Mouse (Mus musculus) heart, postnatal 14 days (tissue): ENCODE data around the gene Epha4. TPM values are rescaled to one million over a fixed set of nuclear protein-coding genes. Genes with fewer than 3 reads are reported as not detected.

Experiments used
- DNase-seq, 2 experiments: peaks; one replicate each; pipeline ENCODE4 v3.0.0; 2021 to 2022
- intact Hi-C: fragments of 180-260 bp; cut with DNase I; formaldehyde crosslinking; loops from one replicate; pipeline ENCODE4 v1.15.1; 2025
- total RNA-seq, 2 experiments: library from RNA; stranded (reverse); gene quantifications; 2 replicates each; pipeline ENCODE4 v1.2.3; 2021

Epha4 gene
- total RNA-seq, 2 experiments from 2014 or later: 15.2 to 18.1 TPM

DNA sequence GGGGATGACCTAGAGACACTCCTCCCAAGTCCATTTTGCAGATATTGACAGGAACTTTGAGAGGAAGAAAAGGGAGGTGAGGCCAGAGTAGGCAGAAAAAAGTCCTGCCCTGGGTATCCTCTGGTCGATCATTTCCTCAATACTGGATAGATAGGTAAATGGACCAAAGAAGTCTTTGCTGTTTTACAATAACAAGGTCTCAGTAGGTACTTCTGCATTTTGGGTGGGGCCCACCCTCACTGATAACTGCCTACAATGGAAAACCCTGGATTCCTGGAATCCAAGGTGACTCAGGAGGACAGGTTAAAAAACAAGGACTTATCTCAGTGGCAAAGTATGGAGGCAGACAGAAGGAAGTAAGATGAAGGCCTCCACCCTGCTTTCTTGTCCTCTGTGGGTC, 61.1 kb downstream of the Epha4 start:
- intact Hi-C loops: no loop called here
- no peak for DNase-seq

DNA sequence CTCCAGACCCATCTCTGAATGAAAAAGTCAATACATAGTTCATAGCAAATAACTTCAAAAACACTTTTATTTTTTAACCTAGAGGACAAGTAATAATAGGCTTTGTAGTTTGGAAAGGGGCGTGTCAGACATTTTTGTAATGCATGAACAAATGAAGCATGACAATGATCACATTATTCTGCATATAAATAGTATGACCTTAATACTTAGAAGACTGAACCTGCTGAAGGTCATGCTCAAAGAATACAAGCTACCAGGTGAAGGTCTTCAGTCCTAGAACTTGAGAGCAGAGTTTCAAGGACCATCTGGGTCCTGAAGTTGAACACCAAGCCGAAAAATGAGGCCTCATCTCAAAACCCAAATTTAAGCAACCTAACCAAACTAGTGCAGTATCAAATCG, 62.2 kb downstream of the Epha4 start:
- intact Hi-C loops: no loop called here

DNA sequence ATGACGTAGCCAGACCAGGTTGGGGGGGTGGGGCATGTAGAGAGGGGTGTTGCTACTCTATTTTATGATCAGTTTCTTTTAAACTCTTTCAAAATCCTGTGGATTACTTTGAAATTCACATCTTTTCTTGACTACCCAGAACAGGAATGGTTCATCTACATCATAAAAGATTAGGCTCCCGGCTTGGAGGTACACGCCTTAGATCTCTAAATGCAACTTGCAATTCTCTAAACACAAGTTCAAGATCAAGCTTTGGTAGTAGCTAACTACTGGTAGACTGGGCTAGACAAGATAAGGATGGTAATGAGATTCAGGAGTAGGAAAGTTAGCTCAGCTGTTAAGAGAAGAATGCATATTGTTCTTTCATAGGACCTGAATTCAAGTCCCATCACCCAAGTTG, 63.3 kb downstream of the Epha4 start:
- intact Hi-C loops: no loop called here
- DNase-seq: no peak

More for the DNA sequence above, 62.2 kb downstream of the Epha4 start:
- no peak for DNase-seq

DNA sequence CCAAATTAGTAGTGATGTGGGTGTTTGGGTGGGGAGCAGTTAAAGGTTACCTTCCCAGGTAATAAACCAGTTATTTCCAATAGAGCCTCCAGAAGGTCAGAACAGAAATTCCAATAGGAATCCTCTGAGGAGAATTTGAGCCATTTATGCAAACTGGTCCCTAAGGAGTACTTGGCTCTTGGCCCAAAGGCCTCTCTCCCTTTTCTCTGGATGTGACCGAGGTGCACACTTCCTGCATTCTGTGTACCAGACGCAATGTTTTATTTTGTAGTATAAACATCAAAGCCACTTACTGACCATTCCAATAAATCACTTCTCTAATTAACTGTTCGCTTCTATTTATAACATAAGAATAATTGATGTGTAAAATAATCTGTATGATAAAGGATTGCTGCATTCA, 64.7 kb downstream of the Epha4 start:
- intact Hi-C loops: no loop called here
- peak in 1 of 2 experiments; percentile 15 for DNase-seq

DNA sequence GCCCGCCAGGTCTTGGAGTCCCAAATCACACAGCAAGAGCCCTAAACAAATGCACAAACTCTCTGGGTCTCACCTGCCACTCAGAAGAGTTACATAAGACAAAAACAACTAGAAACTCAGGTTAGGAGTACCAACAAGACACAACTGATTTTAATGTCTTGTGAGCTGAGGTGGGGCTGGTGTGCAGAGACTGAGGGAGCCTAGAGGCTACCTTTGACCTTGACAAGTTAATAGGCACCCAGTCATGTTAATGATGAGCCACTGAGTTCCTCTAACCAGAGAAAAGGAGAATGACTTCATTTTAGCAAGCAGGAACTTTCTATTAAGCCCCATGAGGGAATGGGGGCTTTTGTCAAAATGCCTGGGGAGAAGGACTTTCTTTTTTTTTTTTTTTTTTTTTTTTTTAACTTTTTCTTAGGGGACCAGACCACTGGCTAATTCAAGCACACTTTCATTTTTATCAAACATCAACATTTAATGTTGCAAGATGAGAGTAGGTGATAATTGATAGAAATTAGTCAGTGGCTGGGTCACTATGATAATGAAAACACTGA, 67.8 kb downstream of the Epha4 start:
- intact Hi-C loops: no loop called here
- DNase-seq: no peak

DNA sequence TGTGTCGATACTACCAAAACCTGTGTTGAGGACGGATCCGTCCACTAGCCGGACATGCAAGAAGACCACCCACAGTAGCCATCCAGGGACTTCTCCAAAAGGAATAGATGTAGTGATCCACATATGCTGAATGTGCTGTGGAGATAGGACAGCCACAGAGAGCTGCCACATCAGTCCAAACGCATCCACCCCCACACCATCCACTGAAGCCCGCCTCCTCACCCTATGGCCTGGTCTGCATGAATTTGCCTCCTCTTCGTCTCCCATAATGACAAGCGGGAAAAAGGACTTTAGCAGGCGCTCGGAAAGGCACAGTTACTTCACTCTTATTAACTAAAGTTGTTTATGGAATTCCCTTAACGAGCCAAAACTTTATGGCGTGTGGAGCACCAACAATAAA, 68.5 kb downstream of the Epha4 start:
- DNase-seq: no peak

DNA sequence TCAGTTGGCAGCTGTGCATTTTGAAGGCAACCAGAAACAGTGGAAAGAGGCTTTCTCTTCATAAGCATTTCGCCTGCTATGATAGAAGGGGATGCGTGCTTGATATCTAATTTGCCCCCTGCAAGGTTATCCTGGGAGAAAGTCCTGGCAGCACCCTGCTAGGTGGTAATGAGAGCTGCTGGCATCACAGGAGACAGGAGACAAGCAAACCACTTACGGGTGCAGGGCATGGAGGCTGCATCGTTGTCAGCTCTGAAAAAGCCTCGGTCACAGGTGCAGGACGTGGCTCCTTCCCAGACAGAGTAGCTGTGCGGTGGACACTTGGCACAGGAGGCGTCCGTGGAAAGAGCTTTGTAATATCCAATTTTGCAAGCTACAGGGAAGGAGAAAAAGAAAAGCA, 70.2 kb downstream of the Epha4 start:
- no peak for DNase-seq
- intact Hi-C loops: no loop called here

More for the DNA sequence above, 68.5 kb downstream of the Epha4 start:
- intact Hi-C loops: no loop called here

DNA sequence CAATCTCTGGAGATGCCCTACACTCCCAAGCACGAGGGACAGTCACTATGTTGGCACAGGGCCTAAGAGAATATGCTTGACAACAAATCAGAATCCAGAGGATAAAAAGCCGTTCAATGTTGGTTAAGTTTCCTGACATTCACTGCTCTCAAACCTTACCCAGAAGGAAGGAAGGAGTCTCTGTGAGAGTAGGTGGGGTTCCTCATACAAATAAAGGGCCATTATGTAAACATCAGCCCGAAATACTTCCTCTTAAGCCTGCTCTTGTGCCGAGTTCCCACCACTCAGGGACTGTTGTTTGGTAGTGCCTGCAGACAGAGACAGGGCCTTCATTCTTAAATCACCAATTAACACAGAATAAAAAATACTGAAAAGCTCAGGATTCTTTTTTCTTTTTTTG, 72.9 kb downstream of the Epha4 start:
- no peak for DNase-seq
- intact Hi-C loops: no loop called here

DNA sequence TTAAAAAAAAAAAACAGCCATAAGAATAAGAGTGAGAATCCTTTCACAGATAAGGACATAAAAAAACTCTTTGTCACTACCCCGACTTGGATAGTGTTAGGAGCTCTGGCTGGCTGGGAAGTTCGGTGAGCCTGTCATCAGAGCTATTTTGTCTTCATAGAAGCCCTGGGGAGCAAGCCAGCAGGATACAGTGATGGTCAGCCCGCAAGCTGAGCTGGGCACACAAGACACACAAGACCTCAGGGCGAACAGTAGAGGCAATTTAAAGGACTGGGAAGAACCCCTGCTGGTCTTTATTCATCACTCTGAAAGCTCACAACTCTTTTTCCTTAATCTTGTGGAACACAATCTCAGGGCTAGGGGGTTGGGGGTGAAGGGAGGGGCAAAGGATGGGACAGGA, 73.5 kb downstream of the Epha4 start:
- intact Hi-C loops: no loop called here
- no peak for DNase-seq

DNA sequence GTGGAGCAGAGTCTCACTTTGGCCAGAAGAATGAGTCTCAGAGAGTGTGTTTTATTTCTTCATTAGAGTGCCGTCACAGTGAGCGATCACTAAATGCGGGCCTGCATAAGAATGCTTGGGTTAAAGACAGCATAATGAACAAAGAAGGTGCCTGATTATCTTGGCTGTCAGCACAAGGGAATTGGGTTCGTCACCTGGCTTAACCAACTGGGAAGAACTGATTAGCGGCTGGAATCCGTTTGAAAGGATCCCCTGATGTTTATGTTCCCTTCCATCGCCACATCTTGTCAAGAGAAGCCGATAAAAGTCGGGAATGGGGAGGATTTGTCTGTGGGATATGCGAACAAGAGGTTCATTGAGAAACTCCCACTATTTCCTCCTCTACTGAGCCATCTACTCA, 74.4 kb downstream of the Epha4 start:
- intact Hi-C loops: no loop called here
- DNase-seq: no peak

DNA sequence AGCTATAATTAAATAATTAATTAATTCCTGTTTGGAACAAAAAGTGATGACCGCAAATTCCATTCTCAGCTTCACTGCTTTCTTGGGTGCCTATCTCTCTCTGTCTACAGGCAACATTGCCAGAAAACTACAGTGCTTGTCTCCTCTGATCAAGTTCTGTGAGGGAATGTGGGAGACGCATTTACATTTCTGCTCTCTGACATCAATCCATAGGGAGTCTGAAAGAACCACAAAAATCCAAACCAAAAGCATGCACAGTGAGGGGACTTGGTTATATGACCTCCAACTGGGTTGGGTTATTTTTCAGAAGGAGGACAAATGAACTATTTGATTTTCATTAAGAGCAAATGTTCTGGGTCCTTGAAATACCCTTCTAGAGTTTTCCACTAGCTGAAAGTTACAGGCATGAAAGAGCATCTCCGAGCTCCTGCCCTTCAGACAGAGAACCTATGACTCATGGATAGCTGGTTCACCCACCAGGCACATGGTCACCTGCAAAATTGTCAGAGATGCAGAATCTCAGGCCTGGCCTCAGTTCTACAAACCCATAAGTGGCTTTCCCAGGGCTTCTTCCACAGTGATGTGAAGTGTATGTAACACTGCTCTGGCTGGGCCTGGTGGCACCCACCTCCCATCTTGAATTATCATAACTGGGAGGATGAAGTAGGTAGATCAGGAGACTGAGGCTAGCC, 75.4 kb downstream of the Epha4 start:
- intact Hi-C loops: no loop called here
- no peak for DNase-seq

DNA sequence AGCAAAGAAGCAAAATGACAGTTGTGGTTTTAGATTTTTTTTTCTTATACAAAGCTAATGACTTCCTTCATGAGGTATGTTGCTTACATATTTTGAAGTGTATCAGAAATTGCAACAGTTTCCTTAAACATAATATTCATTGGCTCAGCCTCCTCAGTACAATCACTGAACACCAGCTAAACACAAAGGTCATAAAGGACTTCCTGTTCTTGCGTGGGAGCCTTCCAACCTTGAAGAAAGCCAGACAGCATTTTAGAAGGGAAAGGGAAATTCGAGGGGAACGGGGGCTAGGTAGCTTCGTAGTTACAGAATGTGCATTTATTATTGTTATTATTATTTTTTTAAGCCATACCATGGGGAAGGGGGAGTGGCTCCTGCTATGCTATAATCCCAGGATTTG, 76.2 kb downstream of the Epha4 start:
- DNase-seq: no peak
- intact Hi-C loops: no loop called here

DNA sequence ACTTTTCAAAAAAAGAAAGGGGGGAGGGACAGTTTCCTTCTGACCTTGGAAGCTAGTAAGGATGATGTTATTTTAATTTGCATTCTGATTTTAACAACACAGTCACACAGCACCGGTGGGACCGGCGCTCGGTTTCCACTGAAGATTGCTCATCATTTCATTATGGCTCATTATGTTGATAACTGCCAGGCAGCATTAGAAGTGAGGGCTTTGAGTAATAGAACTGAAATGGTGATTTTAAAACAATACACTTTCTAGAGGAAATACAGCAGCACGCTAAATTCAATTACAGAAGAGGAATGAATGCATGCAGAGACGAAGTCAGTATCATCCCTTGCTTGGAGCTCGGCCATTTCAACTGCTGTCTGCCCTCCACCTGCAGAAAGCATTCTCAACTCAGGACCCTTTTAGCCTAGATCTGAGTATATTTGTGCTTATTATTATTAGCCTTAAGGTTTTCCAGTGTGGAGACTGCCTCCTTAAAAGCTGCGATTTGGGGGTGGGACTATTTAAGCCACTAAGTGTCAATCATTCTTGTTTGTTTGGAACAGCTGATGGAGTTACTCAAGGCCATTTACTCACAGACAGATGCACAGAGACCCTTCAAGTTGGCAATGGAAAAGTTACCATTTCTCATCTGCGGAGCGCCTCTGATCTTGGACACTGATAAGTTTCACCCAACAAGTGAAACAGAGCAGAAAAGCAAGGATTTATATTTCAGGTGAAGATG, 76.8 kb downstream of the Epha4 start:
- intact Hi-C loops: no loop called here
- DNase-seq: no peak

DNA sequence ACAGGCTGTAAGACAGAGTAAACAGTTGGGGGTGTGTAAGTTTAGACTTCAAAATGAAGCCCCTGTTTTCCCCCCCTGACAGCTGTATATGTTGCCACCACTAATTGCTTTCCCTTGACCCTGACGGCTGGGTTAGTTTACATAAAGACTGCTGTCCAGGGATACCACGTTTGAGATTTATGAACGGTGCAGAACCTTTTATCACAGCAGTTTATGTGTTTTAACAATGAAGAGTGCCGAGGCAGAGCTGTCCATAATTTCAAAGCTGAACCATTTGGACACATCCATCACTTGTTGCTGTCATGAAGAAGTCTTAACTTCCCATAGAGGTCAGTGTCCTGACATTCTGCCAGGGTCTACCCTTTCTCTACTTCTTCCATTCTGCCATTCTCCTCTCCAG, 79.8 kb downstream of the Epha4 start:
- no peak for DNase-seq
- intact Hi-C loops: no loop called here

DNA sequence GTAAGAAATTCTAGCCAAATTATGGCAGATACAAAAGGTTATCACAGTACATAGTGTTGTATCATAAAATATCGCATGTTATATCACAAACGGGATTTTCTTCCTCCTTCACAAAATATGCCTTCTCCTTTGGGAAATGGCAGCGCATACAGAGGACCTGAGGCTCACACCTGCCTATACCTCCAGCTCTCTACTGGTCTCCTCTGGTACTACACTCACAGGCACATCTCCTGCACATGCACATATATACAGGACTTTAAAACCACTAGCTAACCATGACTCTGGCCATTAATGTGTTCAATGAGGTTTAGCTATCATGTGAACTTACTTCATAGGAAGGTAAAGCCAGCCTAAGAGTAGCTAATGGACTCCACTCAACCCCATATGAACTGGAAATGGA, 81.7 kb downstream of the Epha4 start:
- intact Hi-C loops: no loop called here
- no peak for DNase-seq

DNA sequence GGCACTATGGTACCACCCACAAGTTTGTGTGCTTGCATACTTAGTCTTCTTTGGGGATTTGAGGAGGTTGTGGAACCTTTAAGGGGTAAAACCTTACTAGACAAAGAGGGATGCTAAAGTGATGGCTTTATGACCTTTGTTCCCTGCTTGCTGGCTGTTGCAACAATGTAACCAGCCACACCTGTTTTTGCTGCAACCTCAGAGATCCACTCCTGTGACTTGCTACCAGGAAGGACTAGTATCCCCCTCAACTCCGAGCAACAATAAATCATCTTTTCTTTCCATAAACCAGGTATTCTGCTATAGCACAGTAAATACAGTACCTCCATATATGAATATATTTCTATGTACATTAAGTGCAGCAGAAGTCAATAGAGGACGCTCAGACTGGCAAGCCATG, 82.4 kb downstream of the Epha4 start:
- no peak for DNase-seq
- intact Hi-C loops: no loop called here

DNA sequence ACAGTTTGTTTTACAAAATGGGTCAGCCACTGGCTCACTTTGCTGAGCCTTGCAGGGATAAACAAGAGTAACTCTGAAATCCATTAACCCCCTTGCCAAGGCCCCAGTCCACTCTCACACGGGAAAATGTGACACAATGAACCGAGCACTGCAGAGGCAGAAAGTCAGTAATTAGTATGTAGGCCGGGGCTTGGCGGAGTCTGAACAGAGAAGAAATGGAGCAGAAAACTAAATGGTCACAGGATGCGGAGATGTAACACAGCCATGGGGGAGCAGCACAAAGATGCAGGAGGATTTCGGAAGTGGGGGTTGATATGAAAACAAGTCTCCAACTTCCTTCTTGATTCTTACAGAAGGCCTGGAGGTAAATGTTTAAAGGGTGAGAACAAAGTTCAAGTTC, 85.7 kb downstream of the Epha4 start:
- intact Hi-C loops: no loop called here

DNA sequence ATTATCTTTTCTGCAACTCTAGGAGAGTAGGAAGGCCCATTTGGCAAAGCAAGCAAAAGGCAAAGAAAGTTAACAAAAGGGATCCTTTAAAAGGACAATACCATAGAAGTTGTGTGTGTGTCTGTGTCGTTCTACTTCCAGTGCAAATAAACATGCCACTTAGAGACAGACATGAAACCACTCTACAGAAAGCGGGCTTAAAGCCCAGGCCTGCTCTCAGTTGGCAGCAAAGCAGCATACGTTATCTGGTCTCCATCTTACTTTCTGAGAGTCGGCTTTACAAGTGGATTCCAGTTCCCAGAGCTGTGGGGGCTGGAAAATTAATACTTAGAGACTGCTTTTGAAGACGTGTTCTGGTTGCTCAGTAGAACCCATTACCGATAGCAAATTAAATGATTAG, 87.9 kb downstream of the Epha4 start:
- DNase-seq: no peak
- intact Hi-C loops: no loop called here

More for the DNA sequence above, 85.7 kb downstream of the Epha4 start:
- no peak for DNase-seq

DNA sequence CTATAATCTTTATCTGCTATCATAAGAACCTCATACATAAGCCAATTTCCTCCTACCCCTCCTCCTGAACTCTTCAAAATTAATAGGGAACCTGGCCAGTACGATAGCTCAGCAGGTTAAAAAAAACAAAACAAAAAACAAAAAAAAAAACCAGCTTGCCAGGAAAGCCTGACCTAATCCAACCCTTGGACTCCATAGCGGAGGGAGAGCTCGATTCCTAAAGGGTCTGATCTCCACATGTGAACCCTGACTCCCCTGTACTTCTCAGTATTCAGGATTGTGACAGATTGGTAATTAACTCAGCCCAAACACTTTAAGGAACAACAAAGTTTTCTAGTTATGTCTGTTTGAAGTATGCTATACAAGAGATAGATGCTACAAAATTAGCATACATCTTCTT, 89.7 kb downstream of the Epha4 start:
- no peak for DNase-seq
- intact Hi-C loops: no loop called here

DNA sequence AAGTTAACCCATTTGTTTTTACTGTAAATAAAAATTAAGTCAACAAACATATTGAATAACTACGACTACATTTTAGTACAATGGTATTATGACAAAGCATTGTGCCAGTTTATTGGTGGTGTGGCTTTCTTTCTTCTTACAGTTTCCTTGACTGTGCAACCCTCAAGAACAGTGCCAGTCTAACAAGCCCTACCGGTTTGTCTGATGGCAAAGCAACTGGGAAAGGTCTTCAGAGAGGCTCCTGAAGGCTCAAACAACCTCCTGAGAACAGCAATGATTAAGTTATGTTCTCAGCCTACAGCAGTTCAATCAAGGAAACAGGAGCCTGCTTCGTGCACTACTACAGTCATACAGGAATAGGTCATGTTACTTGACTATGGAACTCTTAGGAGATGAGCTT, 93.8 kb downstream of the Epha4 start:
- intact Hi-C loops: no loop called here
- DNase-seq: no peak

DNA sequence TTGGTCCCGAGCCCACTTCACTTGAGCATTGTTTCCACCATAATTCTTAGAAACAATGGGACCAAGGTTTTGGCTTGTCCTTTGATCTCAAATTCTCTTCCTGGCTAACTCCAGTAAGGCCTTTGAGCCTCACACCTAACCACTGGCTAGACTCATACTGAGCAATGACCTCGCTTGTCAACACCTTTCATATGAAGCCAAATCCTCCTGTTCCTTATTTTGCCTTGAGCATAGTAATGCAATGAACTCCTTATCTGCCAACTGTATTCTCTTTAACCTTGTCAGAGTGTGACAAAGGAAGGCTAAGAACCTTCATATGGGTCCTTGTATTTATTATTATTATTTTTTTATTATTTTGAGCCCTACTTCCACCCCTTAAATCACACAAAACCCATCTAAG, 94.5 kb downstream of the Epha4 start:
- intact Hi-C loops: no loop called here
- no peak for DNase-seq

DNA sequence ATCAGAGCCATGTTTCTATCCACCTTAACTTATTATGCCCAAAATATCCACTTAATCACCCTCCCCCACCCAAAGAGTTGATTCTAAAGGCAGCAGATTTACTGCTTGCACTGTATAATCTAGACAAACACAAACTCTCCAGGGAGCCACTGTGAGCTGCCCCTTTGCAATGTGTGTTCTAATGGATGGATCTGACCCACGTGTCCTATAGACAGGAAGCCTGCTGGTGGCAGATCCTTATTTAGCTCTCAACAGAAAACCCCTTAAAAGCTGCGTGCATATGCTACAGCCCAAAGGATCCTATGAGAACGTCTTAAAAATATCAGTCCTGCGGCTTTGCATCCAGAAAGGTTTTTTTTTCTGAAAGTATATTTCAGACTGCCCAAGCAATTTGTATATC, 98.0 kb downstream of the Epha4 start:
- intact Hi-C loops: no loop called here
- no peak for DNase-seq
